Mouse (Mus musculus): Measurements from ENCODE around the gene Tmem130. TPM values are rescaled to one million over a fixed set of nuclear protein-coding genes. Genes with fewer than 3 reads are reported as not detected.

Tmem130 gene
- polyA plus RNA-seq, 1 experiment = not detected

DNA sequence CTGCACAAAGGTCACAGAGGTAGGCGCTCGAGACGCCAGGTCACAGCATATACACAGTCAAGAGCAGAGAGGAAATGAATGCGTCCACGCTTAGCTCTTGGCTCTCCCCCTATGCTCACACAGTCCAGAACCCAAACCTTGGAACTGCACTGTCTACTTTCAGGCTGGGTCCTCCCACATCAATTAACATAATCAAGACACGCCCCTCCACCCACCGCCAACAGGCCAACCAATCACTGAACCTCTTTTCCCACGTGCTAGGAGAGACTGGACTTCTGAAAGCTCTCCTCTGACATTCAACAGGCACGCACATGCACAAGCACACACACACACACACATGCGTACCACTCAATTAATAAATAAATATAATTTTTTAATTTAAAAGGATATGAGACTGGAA, 48.2 kb downstream of the Tmem130 start:
- H3K27ac ChIP-seq (ENCODE audit: insufficient read depth, low read depth, low read length) = no peak overlapping the region
- TF ChIP-seq POLR2A (IDR thresholded peaks at IDR 0.05; ENCODE audit: borderline replicate concordance, low read depth, low read length) = no peak
- no peak overlapping the region for H3K4me3 ChIP-seq (ENCODE audit: insufficient read depth, low read length)
- H3K4me1 ChIP-seq (ENCODE audit: control insufficient read depth, insufficient read depth, low read length) = no peaks in the 10 kb centered on the region

DNA sequence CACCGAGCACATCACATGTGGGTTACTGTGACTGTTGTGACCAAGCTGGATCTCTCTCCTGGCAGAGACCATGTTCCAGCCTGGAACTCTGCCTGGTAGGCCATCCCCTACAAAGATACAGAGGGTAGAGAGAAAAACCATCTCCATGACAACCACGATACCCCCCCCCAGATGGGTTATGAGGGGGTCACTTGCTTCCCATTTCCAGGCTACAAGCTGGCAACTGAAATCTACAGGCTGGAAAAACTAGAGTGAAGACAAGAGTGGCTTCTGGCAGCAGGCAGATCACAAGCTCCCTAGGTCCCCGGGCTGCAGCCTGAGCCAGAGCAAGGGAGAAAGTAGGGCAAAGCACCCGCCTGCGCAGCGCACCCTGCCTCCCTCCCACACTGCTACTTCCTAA, 54.0 kb downstream of the Tmem130 start:
- H3K4me3 ChIP-seq (ENCODE audit: insufficient read depth, low read length) = no peak overlapping the region
- H3K4me1 ChIP-seq (ENCODE audit: control insufficient read depth, insufficient read depth, low read length) = no peaks in the 10 kb centered on the region
- no peak overlapping the region for H3K27ac ChIP-seq (ENCODE audit: insufficient read depth, low read depth, low read length)
- TF ChIP-seq CTCF (IDR thresholded peaks at IDR 0.05; ENCODE audit: low read depth, low read length) = no peak
- no peak for TF ChIP-seq POLR2A (IDR thresholded peaks at IDR 0.05; ENCODE audit: borderline replicate concordance, low read depth, low read length)

DNA sequence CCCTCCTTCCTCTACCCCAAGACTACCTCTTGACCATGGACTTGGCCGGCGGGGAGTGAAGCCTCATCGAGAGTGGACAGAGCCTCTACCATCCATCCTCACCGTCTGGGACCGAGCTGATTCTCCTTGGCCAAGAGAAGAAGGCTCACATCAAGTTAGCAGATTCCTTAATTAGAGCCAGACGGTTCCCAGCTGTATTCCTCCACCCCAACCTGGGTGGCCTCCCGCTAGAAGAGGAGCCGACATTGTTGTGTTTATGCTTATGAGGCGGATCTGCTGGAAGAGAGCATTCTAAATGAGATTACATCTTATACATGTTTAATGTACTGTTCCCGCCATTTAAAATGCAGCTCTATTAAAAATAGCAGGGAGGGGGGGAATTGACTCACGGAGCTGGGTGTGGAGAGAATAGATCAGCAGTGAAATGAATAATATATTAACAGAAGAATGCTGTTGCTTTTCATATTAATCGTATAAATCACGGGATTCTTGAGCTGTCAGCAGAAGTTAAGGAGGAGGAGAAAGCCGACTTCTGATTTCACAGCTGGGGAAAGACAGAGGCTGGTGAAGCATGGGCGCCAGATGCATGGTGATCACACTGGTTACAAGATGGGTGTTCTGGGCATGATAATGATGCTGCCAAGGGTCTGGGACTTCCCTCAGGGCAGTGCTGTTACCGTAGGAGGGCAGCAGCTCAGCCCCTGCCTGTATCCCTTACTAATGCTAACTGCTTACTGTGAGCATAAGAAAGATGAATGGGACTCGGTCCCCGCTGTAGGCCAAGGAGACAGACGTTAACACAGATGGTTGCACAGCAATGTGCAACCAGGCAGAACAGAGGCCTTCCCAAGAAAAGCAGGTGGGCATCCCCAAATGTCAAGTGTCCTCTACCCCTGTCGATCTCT, 57.9 kb downstream of the Tmem130 start:
- Histone ChIP-seq H3K4me1 (ENCODE audit: control insufficient read depth, insufficient read depth, low read length) (no peaks in the 10 kb centered on the region), H3K27ac (ENCODE audit: insufficient read depth, low read depth, low read length) (no peak overlapping the region), H3K4me3 (ENCODE audit: insufficient read depth, low read length) (no peak overlapping the region)
- TF ChIP-seq POLR2A (IDR thresholded peaks at IDR 0.05; ENCODE audit: borderline replicate concordance, low read depth, low read length) = no peak
- no peak for TF ChIP-seq CTCF (IDR thresholded peaks at IDR 0.05; ENCODE audit: low read depth, low read length)

DNA sequence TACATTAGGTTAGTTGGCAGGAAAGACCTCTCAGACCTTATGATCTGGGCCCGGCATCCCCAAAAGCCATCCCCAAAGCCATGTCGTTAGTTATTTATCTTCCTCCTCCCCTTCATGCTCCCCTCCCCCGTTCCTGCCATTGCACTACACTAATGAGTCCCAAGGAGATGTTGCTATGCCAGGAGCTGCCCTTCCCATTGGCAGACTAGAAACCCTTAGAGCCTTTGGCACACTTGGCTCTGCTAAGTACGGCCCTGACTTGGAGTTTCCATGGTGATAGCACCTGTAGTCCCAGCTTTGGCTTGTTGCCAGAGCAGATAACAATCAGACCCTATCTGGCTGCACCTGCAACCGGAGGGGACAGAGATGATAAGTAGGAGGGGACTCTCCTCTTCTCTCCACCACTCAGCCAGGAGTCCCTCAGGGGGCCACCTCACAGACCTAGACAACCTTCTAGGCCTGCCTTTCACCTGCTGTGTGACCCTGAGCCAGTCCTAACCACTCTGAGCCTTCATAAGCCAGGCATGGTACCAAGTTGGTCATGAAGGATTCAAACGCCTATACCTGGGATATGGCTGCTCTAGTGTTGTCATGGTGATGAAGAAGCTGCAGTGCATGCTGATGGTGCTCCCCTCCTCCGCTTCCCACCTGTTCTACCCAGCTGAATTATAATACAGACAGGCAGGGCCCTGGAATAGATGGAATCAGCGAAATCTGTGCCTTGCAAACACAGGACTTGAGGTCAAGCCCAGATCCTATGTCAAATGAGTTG, 66.1 kb downstream of the Tmem130 start:
- Histone ChIP-seq H3K4me3 (ENCODE audit: insufficient read depth, low read length) (no peak overlapping the region), H3K27ac (ENCODE audit: insufficient read depth, low read depth, low read length) (no peak overlapping the region), H3K4me1 (ENCODE audit: control insufficient read depth, insufficient read depth, low read length) (no peaks in the 10 kb centered on the region)
- TF ChIP-seq CTCF (IDR thresholded peaks at IDR 0.05; ENCODE audit: low read depth, low read length) = no peak

DNA sequence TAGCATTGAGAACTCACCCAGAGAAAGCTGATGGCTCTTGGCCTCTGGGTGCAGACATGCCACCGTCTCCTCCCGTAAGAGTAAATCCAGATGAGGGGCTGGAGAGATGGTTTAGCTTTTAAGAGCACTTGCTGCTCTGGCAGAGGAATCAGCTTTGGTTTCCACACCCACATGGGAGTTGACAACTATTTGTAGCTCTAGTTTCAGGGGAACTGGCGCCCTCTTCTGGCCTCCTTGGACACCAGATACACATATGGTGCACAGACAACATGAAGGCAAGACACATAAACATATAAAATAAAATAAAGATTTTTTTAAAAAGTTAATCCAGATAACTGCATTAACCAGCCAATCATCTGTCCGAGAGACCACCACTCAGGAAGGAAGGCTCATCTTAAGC, 67.5 kb downstream of the Tmem130 start:
- no peak overlapping the region for H3K27ac ChIP-seq (ENCODE audit: insufficient read depth, low read depth, low read length)
- no peak; the same call in 1 of the 2 replicates for TF ChIP-seq CTCF (IDR thresholded peaks at IDR 0.05; ENCODE audit: low read depth, low read length)
- no peak for TF ChIP-seq POLR2A (IDR thresholded peaks at IDR 0.05; ENCODE audit: borderline replicate concordance, low read depth, low read length)
- H3K4me1 ChIP-seq (ENCODE audit: control insufficient read depth, insufficient read depth, low read length) = no peaks in the 10 kb centered on the region
- no peak overlapping the region for H3K4me3 ChIP-seq (ENCODE audit: insufficient read depth, low read length)

DNA sequence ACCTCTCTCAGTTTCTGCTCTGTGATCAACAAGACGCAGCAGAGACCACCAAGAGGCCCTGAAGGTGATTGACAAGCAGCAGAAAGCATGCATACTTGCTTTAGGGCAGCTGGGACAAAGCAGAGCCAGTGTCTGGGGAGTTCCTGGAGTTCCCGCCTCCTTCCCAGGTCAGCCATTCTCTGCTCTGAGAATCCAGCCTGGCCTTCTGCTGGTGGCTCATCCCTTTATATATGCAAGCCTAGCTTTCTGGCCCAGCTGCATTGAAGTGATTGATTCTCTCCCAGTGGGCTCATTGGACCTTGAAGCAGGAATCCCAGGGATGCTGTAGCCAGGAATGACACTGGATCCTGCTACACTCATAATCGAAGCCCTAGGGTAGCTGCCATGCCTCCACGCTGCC, 70.2 kb downstream of the Tmem130 start:
- TF ChIP-seq CTCF (IDR thresholded peaks at IDR 0.05; ENCODE audit: low read depth, low read length) (no peak), POLR2A (IDR thresholded peaks at IDR 0.05; ENCODE audit: borderline replicate concordance, low read depth, low read length) (no peak)
- Histone ChIP-seq H3K4me3 (ENCODE audit: insufficient read depth, low read length) (no peak overlapping the region), H3K4me1 (ENCODE audit: control insufficient read depth, insufficient read depth, low read length) (no peaks in the 10 kb centered on the region), H3K27ac (ENCODE audit: insufficient read depth, low read depth, low read length) (no peak overlapping the region)

DNA sequence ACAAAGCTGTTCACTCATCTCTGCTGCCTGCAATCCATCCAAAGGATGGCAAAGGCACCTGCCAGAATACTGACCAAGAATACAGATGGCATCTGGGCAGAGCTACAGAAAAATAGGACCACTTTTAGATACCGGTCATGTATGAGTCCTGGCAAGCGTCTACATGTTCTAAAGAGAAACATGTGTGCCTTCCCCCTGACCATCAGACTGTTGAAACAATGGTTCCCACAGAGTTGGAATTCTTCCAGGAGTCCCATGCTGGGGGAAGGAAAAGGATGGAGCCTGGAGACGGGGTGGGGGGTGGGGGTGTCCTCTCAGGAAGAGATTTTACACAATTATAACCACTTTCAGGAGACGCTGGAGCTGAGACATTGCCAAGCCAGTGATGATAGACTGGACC, 73.2 kb downstream of the Tmem130 start:
- TF ChIP-seq POLR2A (IDR thresholded peaks at IDR 0.05; ENCODE audit: borderline replicate concordance, low read depth, low read length) (no peak), CTCF (IDR thresholded peaks at IDR 0.05; ENCODE audit: low read depth, low read length) (no peak)
- H3K4me1 ChIP-seq (ENCODE audit: control insufficient read depth, insufficient read depth, low read length) = no peaks in the 10 kb centered on the region
- no peak overlapping the region for H3K27ac ChIP-seq (ENCODE audit: insufficient read depth, low read depth, low read length)
- no peak overlapping the region for H3K4me3 ChIP-seq (ENCODE audit: insufficient read depth, low read length)

Other genes with a start within 250 kb of the Tmem130 start
- not detected in 2 replicates for gene Nptx2, start 215.9 kb downstream of the Tmem130 start, polyA plus RNA-seq (2012; ENCODE audit: insufficient read depth, insufficient read length, missing spikeins)
- 61.1 and 64.8 TPM in 2 replicates for gene Trrap, start 5.9 kb upstream of the Tmem130 start, polyA plus RNA-seq (2012; ENCODE audit: insufficient read depth, insufficient read length, missing spikeins)
- 9.4 and 11.5 TPM in 2 replicates for gene Smurf1, start 204.0 kb upstream of the Tmem130 start, polyA plus RNA-seq (2012; ENCODE audit: insufficient read depth, insufficient read length, missing spikeins)

All from bone marrow macrophage, adult 2 months (primary cell).